Mouse (Mus musculus) CD8-positive naive resting alpha-beta T cell, adult 2 months (primary cell): Measurements from ENCODE around the gene Gm10112.

Experiments
- DNase-seq, 2 experiments: peaks; one replicate each; pipeline ENCODE4 v3.0.0; 2022; ENCODE audit warnings: low read depth in 2 of 2, low spot score in 2 of 2

Gene Gm10112

GRCm38 (mm10) chrX:111168040-111168439 is at the start of gene Gm10112:
Gene Gm10112, plus strand, starts transcription at chrX:111168340.
- no peak for DNase-seq

DNA sequence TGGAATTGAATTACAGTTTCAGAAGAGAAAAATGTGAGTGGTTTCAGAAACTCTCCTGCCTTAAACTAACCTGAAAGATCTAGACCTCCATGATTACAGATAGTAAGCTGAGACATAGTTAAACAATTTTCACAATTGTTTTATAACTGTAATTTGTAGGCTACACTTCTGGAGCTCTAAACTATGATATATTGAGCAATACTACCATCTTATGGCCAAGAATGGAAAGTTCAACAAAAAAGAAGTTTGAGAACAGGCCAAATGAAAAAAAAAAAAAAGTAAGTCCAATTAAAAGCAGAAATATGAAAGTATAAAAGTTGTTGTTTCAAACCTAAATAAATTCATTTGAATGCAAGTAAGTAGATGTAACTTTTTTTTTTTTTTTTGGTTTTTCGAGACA is 21.4 kb downstream of the Gm10112 start:
- DNase-seq: no peak

DNA sequence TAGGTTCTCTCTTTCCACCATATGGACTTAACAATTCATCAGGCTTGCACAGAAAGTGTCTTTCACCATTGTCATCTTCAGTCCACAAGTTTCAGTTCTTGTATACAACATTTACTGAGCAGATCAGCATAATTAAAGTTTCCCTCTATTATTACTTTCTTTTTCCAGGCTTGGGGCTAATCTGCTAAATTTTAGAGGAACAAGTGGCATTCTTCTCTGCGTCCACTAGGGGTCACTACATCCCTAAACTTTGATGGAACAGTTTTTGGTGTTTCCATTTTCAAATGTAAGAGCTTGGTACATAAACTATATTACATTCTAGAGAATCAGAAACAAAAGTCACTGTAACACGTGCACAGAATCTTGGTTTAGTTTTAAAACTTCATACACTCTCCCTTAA is 28.2 kb downstream of the Gm10112 start:
- no peak for DNase-seq

DNA sequence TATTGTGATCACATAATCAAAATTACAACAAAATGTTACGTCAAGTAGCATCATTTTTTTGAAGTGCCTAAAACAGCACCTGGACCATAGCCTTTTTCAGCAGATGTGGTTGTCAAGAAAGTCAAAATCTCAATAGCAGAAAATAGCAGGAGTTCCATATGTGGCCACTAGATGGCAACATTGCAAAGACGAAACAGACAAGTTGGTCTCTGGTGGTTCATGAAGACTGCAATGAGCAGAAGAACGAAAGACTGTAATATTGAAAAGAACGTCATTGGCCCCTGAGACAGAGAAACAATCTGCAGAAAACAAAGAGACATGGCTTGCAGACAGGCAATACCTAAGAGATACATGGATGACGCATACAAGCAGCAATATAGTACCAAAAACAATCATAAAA is 42.1 kb downstream of the Gm10112 start:
- DNase-seq: no peak
